Mouse (Mus musculus): Measurements from ENCODE around the gene Krt10.

GRCm38 (mm10) chr11:99385813-99386721, 3.1 kb downstream of the Krt10 start:
- TF ChIP-seq CTCF (IDR thresholded peaks at IDR 0.05; ENCODE audit: low read depth) (no peak), EP300 (IDR thresholded peaks at IDR 0.05; ENCODE audit: low read depth) (peak; percentile 52; the same call in 1 of the 2 replicates)
